Mouse (Mus musculus) CD8-positive naive resting alpha-beta T cell, adult 2 months (primary cell): ENCODE data around the gene Slitrk3.
"Not testable (repeated sequence)": the region's sequence is repeated elsewhere in the genome, so short reads cannot be mapped to it uniquely, and the experiment has no call there.

Experiments
- DNase-seq, 2 experiments: peaks; one replicate each; pipeline ENCODE4 v3.0.0; 2022; ENCODE audit warnings: low read depth in 2 of 2, low spot score in 2 of 2

The Slitrk3 gene

DNA sequence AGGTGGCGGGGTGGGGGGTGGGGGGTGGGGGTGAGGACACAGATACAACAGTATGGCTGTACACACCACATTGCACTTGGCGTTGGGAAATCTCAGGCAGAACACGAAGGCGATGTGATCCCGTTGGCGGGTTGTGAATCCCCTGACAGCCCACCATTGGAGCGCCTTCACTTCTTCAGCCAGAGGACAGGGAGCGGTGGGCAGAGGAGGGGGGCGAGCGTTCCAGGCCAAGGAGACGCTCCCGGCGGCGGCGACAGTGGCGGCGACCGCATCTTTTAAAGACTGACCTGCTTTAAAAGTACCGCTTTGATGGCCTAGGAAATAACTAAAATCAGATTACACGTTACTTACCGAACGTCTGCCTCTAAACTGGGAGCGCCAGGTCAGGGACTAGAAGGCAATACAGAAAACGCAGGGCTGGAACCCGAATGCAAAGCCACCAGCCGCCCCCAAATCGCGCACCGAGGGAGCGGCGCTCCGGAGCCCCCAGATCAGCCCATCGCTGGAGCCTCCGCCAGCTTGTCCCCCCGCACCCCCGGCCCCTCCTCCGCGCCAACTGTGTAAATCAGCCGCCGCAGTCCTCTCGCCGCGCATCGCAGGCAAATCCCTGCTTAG, at the start of gene Slitrk3:
Gene Slitrk3 (minus strand): TSS at position 607 of the 615 bp plus-strand sequence.
- no peak for DNase-seq

DNA sequence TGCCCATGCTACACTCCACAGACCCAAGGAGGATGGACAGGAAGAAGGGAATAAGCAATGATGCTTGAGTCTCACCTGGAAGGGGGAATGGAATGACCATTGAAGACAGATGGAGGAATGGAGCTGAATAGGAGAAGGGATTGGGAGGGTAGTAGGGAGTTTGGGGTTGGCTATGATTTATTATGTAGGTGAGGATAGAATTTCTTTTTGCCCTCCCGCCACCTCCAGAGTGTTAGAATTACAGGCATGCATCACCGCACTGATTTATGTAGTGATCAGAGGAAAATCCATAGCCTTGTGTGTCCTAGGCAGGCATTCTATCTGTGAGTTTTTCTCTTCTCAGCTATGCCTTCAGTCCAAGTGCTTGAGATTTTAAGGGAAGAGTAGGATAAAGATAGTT, 36.8 kb upstream of the Slitrk3 start:
- DNase-seq: not testable (repeated sequence)

DNA sequence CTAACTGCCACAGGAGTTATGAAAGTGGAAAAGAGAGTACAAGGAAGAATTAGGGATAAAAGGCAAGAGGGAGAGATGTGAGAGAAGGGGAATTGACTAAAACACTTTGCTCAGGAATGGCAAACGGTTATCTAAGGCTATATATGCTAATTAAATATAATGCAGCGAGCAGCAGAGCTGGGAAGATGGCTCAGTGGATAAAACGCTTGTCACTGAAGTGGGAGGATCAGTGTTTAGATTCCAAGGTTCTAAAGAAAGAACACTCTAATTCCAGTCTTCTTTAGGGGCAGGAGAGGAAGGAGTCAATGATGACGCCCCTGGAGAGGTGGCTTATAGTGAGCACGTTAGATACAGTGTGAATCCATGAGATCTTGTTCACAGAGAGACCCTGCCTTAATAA, 27.0 kb upstream of the Slitrk3 start:
- DNase-seq: no peak

DNA sequence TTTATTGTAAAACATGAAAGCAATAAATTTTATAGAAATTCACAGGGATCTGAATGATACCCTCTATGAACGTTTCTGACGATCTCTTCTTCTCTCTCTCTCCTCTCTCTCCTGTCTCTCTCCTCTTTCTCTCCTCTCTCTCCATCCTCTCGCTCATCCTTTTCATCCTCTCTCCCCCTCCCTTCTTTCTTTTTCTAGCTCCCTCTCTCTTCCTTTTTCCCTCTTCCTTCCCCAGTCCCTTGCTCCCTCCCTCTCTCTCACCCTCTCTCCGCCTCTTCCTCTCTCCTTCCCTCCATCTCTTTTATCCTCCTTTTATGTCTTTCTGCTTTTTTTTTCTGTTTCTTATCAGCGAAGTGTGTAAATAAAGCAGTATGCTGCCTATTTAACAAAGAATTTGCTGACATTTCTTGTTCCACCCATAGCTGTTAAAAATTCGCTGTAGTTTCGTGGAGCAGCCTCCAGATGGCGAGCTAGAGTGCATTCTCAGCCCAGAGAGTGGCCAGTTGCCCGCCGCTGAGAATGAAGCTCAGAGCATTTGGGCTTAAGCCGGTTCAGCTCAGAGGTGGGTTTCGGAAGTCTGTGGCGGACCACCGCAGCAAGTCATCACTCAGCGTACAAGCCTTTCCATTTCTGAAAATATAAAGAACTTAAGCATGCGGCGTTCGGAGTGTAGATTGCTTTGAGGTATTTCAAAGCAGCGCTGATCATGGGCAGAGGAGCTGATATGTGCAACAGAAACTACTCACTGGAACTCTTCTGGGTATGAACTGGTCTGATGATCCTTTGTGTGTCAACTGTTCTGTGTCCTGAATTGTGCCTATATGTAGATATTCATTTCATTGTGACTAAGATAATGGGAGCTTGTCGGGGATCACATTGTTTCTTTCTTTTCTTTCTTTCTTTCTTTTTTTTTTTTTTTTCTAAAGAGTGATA, 8.5 kb upstream of the Slitrk3 start:
- DNase-seq: no peak

DNA sequence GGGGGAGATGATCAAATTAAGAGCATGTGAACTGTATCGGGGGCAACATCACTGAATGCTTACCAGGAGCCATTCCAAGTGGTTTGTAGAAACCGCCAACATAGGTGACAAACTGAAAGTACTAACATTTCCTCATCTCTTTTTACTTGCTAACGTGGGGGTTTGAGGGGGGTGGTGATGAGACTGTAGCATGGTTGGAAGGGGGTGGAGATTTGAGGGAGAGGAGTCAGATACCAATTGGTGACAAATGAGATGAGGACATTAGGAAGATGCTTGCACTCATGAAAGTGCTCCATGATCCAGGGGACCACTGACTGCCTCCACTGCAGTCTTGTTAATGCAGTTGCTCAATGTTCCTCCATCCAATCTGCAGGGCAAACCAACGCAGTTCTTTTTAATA, 587 bp upstream of the Slitrk3 start:
- DNase-seq: no peak

DNA sequence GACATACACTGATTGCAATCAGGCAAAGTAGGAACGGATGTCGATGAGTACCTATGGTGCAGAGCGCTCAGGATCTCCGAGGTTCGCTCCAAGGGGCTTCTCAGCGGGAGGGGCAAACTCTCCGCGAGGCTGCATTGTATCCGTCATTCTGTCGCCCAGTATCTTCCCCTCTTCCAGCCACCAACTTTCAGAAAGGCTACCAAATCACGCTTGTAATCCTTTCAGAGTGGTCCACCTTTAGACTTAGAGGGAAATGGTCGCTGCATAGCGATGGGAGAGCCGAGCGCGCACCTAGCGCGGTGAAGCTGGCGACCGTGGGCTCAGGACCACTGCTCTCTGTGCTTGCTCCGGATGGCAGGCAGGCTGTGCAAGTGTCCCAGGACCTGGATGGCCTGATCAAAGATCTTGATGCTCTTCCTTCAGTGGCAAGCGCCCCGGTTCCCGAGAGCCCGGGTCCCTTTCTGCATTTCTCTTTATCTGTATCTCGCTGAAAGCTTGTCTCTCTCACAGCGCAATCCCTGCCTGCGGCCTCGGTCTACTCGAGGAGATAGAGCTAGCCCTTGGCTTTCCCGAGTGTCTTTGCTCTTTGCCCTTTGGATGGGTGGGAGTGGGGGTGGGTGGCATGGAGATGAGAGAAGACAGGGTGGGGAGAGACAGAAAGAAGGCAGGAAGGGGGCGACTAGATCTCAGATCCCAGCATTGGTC, 959 bp downstream of the Slitrk3 start:
- DNase-seq: no peak

DNA sequence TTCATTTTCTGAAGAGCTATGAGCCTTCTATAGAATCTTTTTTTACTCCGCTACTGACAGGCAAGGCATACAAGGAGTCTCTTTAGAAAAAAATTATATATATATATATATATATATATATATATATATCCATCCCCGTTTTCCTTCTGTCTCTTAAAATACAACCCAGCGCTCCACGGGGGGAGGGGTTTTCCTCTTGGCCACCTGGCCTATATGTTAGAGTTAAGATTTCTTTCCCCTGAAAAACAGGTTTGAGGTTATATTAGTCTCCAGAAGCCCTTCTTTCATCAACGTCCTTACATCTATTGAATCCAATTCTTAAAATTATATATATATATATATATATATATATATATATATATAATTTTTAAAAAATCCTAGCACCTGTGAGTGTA, 1.6 kb downstream of the Slitrk3 start:
- DNase-seq: no peak

DNA sequence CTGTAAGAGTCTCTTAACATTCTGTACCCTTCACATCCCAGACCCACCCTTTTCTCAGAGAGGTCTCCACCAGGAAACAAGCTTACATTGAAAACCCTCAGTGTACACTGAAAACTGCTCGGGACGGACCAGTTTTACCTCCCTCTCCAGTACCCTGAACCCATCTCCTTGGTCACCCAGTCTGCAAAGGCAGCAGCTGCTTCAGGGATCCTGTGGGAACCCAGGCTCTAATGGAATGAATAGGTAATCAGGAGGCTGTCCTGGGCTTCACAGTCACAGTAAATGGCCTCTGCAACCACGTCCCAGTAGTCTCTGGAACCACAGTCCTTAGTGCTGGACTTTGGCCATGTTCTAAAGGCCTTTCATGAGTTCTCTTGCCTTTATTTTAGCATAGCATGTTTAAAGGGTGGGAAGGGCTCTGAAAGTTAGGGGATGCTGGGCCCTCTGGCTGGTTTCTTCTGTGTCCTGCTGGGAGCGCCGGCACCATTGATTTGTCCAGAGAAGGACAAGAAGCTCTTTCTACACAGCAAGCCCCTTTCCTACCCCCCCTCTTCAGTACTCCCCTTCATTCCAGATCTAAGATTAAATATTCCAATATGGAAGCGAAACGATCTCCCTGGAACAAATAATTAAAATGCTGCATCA, 2.1 kb downstream of the Slitrk3 start:
- DNase-seq: no peak

DNA sequence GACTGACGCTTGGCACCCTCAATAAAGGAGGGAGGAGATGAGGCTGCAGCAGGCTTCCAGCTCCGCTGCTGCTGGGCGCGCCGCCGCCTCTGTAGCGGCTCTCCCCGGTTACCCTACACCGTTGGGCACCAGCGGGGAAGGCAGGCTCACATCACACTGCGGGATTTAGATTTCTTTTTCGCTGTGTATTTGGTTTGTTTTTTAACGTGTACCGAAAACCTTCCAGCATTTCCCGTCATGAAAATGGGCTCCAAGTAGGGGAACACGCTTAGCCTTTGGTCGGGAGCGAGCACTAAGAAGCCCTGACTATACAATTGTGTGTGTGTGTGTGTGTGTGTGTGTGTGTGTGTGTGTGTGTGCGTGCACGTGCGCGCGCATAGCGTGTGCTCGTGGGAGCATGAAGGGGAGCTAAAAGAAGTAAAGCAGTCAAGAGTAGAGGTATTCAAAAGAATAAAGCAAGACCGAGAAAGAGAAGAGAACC, 4.1 kb downstream of the Slitrk3 start:
- DNase-seq: no peak

DNA sequence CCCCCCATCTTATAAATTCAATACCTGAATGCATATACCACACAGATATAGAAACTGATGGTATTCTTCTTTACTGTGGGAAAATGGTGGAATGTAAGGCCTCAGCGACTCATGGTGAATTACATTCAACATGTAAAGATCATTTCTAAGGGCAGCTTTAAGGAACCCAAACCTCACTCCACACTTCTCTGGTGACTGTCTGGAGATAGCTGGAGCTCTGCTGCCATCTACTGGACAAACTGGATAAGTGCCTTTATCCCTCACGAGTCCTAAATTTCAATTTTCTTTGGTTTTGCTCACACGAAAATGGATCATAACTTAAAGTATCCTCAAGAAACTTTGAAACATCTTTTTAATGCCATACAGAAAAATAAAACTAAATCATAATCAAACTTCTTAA, 11.4 kb downstream of the Slitrk3 start:
- no peak for DNase-seq

DNA sequence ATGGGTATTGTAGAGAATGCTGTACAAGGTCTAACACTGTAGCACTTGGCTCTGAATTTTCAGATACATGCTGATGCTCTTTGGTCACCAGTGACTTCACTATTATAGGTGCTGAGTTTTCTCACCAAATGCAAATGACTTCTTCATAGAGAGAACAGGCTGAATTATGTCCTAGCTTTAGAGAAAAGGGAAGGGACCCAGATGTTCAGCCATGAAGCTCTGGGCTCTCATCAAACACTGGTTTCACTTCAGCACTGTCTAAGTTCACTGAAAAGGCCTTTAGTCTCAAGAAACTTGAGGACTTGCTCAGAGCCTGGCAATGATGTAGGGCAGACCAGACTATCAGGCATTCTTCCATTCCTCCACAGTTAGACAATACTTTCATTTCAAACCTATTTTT, 15.3 kb downstream of the Slitrk3 start:
- no peak for DNase-seq

DNA sequence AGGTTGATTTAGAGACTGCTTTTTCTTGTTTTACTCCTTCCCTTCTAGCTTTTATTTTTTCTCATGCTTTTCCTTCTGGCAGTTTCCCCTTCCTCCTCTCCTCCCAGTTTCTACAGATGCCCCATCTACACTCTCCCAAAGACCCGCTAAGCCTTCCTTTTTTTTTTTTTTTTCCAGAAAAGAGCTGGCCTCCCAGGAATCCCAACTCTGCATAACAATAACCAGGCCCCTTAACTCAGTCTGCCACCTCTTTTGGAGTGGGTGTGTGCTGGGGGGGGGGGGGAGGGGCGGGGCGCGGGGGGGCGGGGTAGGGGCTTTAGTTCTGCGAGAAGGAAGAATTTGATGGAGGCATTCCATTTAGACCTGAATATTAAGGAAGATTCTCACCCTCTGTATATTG, 51.6 kb downstream of the Slitrk3 start:
- no peak for DNase-seq

DNA sequence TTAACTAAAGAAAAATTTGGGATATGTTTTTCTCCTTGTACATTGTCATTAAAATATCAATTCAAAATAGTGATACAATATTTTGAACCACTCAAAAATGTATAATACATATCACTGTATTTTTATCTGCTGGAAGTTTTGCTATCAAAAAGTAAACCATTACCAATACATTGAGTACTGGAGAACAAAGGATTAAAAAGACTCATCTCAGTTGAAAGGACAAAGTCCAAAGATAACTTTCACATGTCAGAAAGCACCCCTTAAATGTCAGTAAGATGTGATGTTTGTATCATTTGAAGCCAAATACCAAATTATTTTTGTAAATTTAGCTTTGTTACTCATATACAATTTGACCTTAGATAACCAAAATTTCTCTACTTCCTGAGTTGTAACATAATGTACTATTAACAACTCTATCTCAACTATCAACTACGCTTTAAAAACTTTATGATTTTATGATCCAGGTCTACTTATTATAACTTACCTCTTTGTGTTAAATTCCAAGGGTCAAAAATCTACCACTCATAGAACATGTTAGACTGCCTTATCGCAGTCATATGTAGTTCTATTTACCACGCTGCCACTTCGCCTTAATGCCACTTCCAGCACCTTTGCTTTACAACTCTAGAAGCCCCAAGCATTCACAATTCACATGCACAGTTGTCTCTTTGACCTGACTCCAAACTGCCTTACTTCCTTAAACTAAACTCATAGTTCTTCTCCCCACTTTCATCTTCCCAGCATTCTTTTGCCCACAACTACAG, 54.5 kb downstream of the Slitrk3 start:
- no peak for DNase-seq

DNA sequence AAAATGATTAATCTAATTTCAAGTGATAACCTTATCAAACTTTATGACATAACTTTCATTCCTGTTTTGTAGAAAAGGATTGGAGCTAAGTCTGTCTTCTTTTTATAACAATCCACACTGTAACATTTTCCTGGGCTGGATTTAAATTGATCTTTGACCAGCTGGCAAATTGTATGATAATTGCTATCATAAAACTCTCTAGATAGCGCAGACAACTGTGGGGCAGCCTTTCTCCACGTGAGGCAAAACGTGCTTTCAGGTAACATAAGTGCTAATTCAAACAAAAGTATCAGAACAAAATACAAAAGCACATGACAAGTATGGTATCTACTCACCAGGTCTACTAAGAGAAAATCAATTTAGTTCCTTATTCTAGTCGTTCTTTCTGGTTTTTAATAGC, 60.1 kb downstream of the Slitrk3 start:
- DNase-seq: no peak
